Mouse (Mus musculus) layer of hippocampus, adult 18-20 months (tissue): Measurements from ENCODE around the gene Gtf2e1. TPM values are rescaled to one million over a fixed set of nuclear protein-coding genes. Genes with fewer than 3 reads are reported as not detected.
A peak's percentile ranks its signal among the peaks of the same experiment; 100 is the strongest.

Experiments
- DNase-seq, 2 experiments: peaks; one replicate each; pipeline ENCODE4 v3.0.0; 2022; ENCODE audit warnings: low spot score in 2 of 2
- long read RNA-seq: library from polyadenylated mRNA; stranded (forward); transcript quantifications from one replicate; pipeline ENCODE4 v2.0.0, GENCODE M21; 2021
- total RNA-seq, 2 experiments: library from RNA; stranded (reverse); gene quantifications; 2 replicates each; pipeline ENCODE4 v1.2.3; 2021

The Gtf2e1 gene
- 10 to 100 TPM; 16.5 to 17.5 TPM for total RNA-seq
- long read RNA-seq, transcript Gtf2e1-201 (5 exons, 3,084 nt): major isoform, 25 of 35 reads
- long read RNA-seq, partial matches to known transcripts: 3 of 35 reads
- long read RNA-seq, other reads (novel, unspliced or antisense): 7 of 35 reads

GRCm38 (mm10) chr16:37539611-37540580, at the start of gene Gtf2e1, which contains the start of gene Rabl3:
Gene Gtf2e1 (minus strand): TSS chr16:37539789.
Gene Rabl3 (plus strand): TSS chr16:37539885.
- peak; percentile 98 to 99 for DNase-seq

- no peak for DNase-seq
Observed at GRCm38 (mm10) chr16:37585129-37585563, 45.6 kb upstream of the Gtf2e1 start.

- DNase-seq: peak; percentile 50 to 75
Observed at GRCm38 (mm10) chr16:37584218-37585035, 44.8 kb upstream of the Gtf2e1 start.

- peak in 1 of 2 experiments; percentile 29 for DNase-seq
Observed at GRCm38 (mm10) chr16:37583801-37584200, 44.2 kb upstream of the Gtf2e1 start.

- no peak for DNase-seq
Observed at GRCm38 (mm10) chr16:37583306-37583705, 43.7 kb upstream of the Gtf2e1 start.

GRCm38 (mm10) chr16:37581901-37582300, 42.3 kb upstream of the Gtf2e1 start:
- no peak for DNase-seq

GRCm38 (mm10) chr16:37580651-37581050, 41.1 kb upstream of the Gtf2e1 start:
- DNase-seq: no peak

- no peak for DNase-seq
Observed at GRCm38 (mm10) chr16:37579994-37580393, 40.4 kb upstream of the Gtf2e1 start, which contains the start of gene Hgd. Gene Hgd (plus strand): TSS chr16:37580153.

GRCm38 (mm10) chr16:37579591-37579990, 40.0 kb upstream of the Gtf2e1 start:
- no peak for DNase-seq

- DNase-seq: no peak
Observed at GRCm38 (mm10) chr16:37575325-37575724, 35.7 kb upstream of the Gtf2e1 start.

GRCm38 (mm10) chr16:37573061-37573460, 33.5 kb upstream of the Gtf2e1 start:
- DNase-seq: no peak

- DNase-seq: no peak
Observed at GRCm38 (mm10) chr16:37572117-37572754, 32.6 kb upstream of the Gtf2e1 start.

- no peak for DNase-seq
Observed at GRCm38 (mm10) chr16:37571554-37571953, 32.0 kb upstream of the Gtf2e1 start.

- no peak for DNase-seq
Observed at GRCm38 (mm10) chr16:37567113-37568050, 27.8 kb upstream of the Gtf2e1 start.

- peak; percentile 23 to 57 for DNase-seq
Observed at GRCm38 (mm10) chr16:37566107-37566506, 26.5 kb upstream of the Gtf2e1 start.

- no peak for DNase-seq
Observed at GRCm38 (mm10) chr16:37565117-37565516, 25.5 kb upstream of the Gtf2e1 start.

- peak in 1 of 2 experiments; percentile 28 for DNase-seq
Observed at GRCm38 (mm10) chr16:37562961-37563360, 23.4 kb upstream of the Gtf2e1 start.

GRCm38 (mm10) chr16:37562414-37562813, 22.8 kb upstream of the Gtf2e1 start:
- no peak for DNase-seq

GRCm38 (mm10) chr16:37552824-37553223, 13.2 kb upstream of the Gtf2e1 start:
- no peak for DNase-seq

- no peak for DNase-seq
Observed at GRCm38 (mm10) chr16:37550981-37551380, 11.4 kb upstream of the Gtf2e1 start.
